ENCODE assay signal across 11 mouse cellular contexts in the genomic region with DNA sequence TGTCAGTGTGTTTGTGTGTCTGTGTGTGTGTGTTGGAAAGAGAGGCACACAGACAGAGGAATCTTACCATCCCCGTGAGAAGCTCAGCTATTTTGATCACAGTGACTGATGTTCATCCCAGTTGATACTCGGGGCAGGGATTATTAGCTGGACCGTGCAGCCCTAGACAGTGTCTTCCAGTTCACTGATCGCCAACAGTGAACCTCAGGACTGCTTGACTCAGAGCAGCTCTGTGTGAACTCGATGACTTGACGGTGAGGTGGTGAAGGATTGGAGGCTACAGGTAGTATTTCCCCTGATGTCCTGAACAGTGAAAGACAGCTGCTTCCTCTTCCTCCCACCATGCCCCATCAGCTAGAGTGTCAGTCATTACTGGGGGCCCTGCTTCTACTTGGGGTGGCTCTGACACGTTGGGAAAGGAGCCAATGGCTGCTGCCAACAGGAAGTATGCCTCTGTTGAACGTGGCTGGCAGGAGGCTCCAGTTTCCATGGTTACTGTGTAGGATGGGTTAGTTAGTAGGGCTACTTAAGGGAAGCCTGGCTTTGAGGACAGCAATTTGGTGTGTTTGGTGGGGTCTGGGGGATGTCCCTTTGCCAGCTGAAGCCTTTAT.
DNase-seq lines count a peak whose midpoint lies in the region; ATAC-seq and TF ChIP-seq lines count a peak whose summit lies in the region.
"Had no signal": no experiment of that assay in that cellular context is flagged by ENCODE, and none has a peak within 500 bp of the region (broad histone marks: within the 10 kb centered on the region; RNA-seq: fewer than 3 reads in every experiment).

No protein-coding gene starts in this region.

- H3K9ac ChIP-seq in lung, postnatal 0 days (replicated peaks; ENCODE audit: low read depth) = no peak overlapping the region
- no peak overlapping the region for H3K9ac ChIP-seq in hindbrain, embryonic 15.5 days
- no peak overlapping the region for H3K9ac ChIP-seq in neural tube, embryonic 15.5 days (replicated peaks)

- no peak overlapping the region for H3K4me2 ChIP-seq in lung, postnatal 0 days (replicated peaks; ENCODE audit: low read depth, low read length)
- H3K4me2 ChIP-seq in hindbrain, embryonic 15.5 days = no peak overlapping the region
- no peak overlapping the region for H3K4me2 ChIP-seq in neural tube, embryonic 15.5 days

- intact Hi-C loops in heart, postnatal 10 days (cut with DNase I) = no loop called here

- no peak for TF ChIP-seq CTCF in lung, postnatal 0 days (IDR thresholded peaks at IDR 0.05)
- TF ChIP-seq CTCF in cortical plate, adult 2 months (IDR thresholded peaks at IDR 0.05; ENCODE audit: extremely low read depth, insufficient read depth, low read length) = no peak

- 39% methylated on average over 8 of the region's 8 CpGs for WGBS in lung, postnatal 0 days
- WGBS in hindbrain, embryonic 15.5 days = 23% methylated on average over 8 of the region's 8 CpGs
- WGBS in neural tube, embryonic 15.5 days = 31% methylated on average over 8 of the region's 8 CpGs

- no peak for DNase-seq in lung, postnatal 0 days (ENCODE audit: low spot score)
- DNase-seq in lung, postnatal 36 days = no peak
- DNase-seq in gastrocnemius, postnatal 25 days = no peak
- DNase-seq in adrenal gland, adult 18-20 months (ENCODE audit: low spot score in 2 of 2) = no peak
- no peak for DNase-seq in heart, postnatal 10 days
- DNase-seq: cerebellum, adult 9-11 months; kidney, postnatal 14 days had no signal

- peaks cover 5% of the 10 kb centered on the region; the same call in 1 of the 2 replicates for H3K4me1 ChIP-seq in lung, postnatal 0 days (ENCODE audit: insufficient read depth, low read depth, low read length)
- H3K4me1 ChIP-seq in cortical plate, adult 2 months (ENCODE audit: control insufficient read depth, insufficient read depth, low read length) = peaks cover 34% of the 10 kb centered on the region
- H3K4me1 ChIP-seq in hindbrain, embryonic 15.5 days (replicated peaks) = peaks cover 77% of the 10 kb centered on the region
- H3K4me1 ChIP-seq in neural tube, embryonic 15.5 days = peaks cover 80% of the 10 kb centered on the region

- no peak for TF ChIP-seq POLR2A in cortical plate, adult 2 months (IDR thresholded peaks at IDR 0.05; ENCODE audit: extremely low read depth, insufficient read depth, low read length)

- no peaks in the 10 kb centered on the region for H3K36me3 ChIP-seq in lung, postnatal 0 days (ENCODE audit: insufficient read depth, low read length)
- H3K36me3 ChIP-seq in hindbrain, embryonic 15.5 days = no peaks in the 10 kb centered on the region
- H3K36me3 ChIP-seq in neural tube, embryonic 15.5 days = no peaks in the 10 kb centered on the region

- H3K27me3 ChIP-seq in lung, postnatal 0 days (replicated peaks; ENCODE audit: insufficient read depth, low read length) = no peaks in the 10 kb centered on the region
- no peaks in the 10 kb centered on the region for H3K27me3 ChIP-seq in hindbrain, embryonic 15.5 days
- no peaks in the 10 kb centered on the region for H3K27me3 ChIP-seq in neural tube, embryonic 15.5 days (replicated peaks)

- H3K4me3 ChIP-seq in lung, postnatal 0 days (ENCODE audit: low read depth, low read length) = no peak overlapping the region
- no peak overlapping the region for H3K4me3 ChIP-seq in cortical plate, adult 2 months (ENCODE audit: insufficient read depth, low read length)
- H3K4me3 ChIP-seq in hindbrain, embryonic 15.5 days = no peak overlapping the region
- no peak overlapping the region for H3K4me3 ChIP-seq in neural tube, embryonic 15.5 days (replicated peaks)

- no peak overlapping the region for H3K27ac ChIP-seq in lung, postnatal 0 days (ENCODE audit: low read length)
- peak overlapping the region; percentile 36; the same call in 1 of the 2 replicates for H3K27ac ChIP-seq in cortical plate, adult 2 months (ENCODE audit: insufficient read depth, low read length)
- H3K27ac ChIP-seq in hindbrain, embryonic 15.5 days (replicated peaks) = peak overlapping the region; percentile 25; the same call in 1 of the 2 replicates
- peak overlapping the region; percentile 35; the same call in 1 of the 2 replicates for H3K27ac ChIP-seq in neural tube, embryonic 15.5 days (replicated peaks)
- H3K27ac ChIP-seq: macrophage had no signal

- ATAC-seq in lung, postnatal 0 days = peak; percentile 22; the same call in 1 of the 2 replicates
- peak; percentile 65 for ATAC-seq in hindbrain, embryonic 15.5 days (ENCODE audit: low FRiP score, low read depth)
- peak; percentile 57 for ATAC-seq in neural tube, embryonic 15.5 days (ENCODE audit: low FRiP score)

- H3K9me3 ChIP-seq in lung, postnatal 0 days (ENCODE audit: low read length) = no peaks in the 10 kb centered on the region
- H3K9me3 ChIP-seq in hindbrain, embryonic 15.5 days = no peaks in the 10 kb centered on the region
- no peaks in the 10 kb centered on the region for H3K9me3 ChIP-seq in neural tube, embryonic 15.5 days (replicated peaks)

- no peak for TF ChIP-seq EP300 in lung, postnatal 0 days (IDR thresholded peaks at IDR 0.05)
